Mouse (Mus musculus) erythroblast, embryonic 14.5 days (primary cell): Measurements from ENCODE around the gene Gm21746. TPM values are rescaled to one million over a fixed set of nuclear protein-coding genes. Genes with fewer than 3 reads are reported as not detected.
"Not testable (repeated sequence)": the region's sequence is repeated elsewhere in the genome, so short reads cannot be mapped to it uniquely, and the experiment has no call there.

Experiments
- H3K27me3 ChIP-seq: 2 replicates; pipeline ENCODE4 v1.6.1; 2012; ENCODE audit warnings: inconsistent platforms; ENCODE audit not compliant: control insufficient read depth
- H3K36me3 ChIP-seq: 2 replicates; pipeline ENCODE4 v1.6.1; 2012; ENCODE audit warnings: mild to moderate bottlenecking, inconsistent platforms; ENCODE audit not compliant: control insufficient read depth
- H3K4me1 ChIP-seq: 2 replicates; pipeline ENCODE4 v1.6.1; 2012; ENCODE audit warnings: inconsistent platforms; ENCODE audit not compliant: control insufficient read depth
- H3K4me3 ChIP-seq: replicated peaks from 2 replicates; pipeline ENCODE3; 2012; ENCODE audit warnings: moderate library complexity, mild to moderate bottlenecking, inconsistent platforms
- H3K9me3 ChIP-seq: 2 replicates; pipeline ENCODE4 v1.6.1; 2012; ENCODE audit warnings: low read length, inconsistent platforms, mixed read lengths; ENCODE audit not compliant: control insufficient read depth
- polyA plus RNA-seq: library from polyadenylated mRNA; stranded (reverse); fragments of >175 nt; gene quantifications from 2 replicates; pipeline ENCODE4 v1.2.3, GENCODE M21; 2012

Gene Gm21746
- not detected in 2 replicates for polyA plus RNA-seq

GRCm38 (mm10) chrY:6237895-6238294 lies at the start of gene Gm21746:
Gene Gm21746 (minus strand): TSS chrY:6237995.
- H3K4me1 ChIP-seq, H3K27me3 ChIP-seq, H3K9me3 ChIP-seq, H3K4me3 ChIP-seq, H3K36me3 ChIP-seq: not testable (repeated sequence)

GRCm38 (mm10) chrY:6266798-6267197 lies 29.0 kb upstream of the Gm21746 start, which contains the start of gene Gm20873:
Gene Gm20873 (plus strand): TSS chrY:6267098.
- not testable (repeated sequence) for H3K4me1 ChIP-seq, H3K9me3 ChIP-seq, H3K36me3 ChIP-seq, H3K4me3 ChIP-seq, H3K27me3 ChIP-seq

Other genes with a start within 250 kb of the Gm21746 start
- not detected in 2 replicates for gene Gm20873, start 29.1 kb upstream of the Gm21746 start, polyA plus RNA-seq